Mouse (Mus musculus): ENCODE data around the gene Psmd9.

DNA sequence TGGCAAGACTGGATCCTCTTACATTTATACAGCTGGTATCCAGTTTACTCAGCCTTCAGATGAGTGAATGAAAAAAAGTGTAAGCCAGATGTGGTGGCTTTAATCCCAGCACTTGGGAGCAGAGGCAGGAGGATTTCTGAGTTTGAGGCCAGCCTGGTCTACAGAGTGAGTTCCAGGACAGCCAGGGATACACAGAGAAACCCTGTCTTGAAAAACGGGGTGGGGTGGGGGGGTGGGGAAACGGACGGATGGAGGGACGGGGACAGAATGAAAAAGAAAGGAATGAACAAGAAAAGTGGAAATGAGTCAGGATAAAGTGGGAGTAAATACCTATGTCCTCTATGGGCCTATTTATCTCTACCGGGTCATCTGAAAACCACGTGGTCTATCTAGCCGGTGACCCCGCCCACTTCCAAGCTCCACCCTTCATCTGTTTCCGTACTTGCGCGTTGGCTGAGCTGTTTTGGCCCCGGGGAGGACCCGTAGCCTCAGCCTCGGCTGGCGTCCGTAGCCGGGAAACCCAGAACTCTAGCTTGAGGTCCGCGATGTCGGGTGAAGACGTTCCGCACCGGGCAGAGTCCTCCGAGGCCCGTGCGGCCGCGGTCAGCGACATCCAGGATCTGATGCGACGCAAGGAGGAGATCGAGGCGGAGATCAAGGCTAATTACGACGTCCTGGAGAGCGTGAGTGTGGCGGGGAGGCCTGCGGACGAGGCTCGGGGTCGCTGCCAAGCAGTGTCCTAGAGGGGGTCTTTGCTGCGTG lies 58.7 kb downstream of the Psmd9 start:
- TF ChIP-seq CHD2 (IDR thresholded peaks at IDR 0.05; ENCODE audit: low read depth, low read length) = no peak
- TF ChIP-seq MAFK (IDR thresholded peaks at IDR 0.05; ENCODE audit: insufficient read depth, low read depth, low read length) = no peak
- peak; percentile 62; the same call in 1 of the 2 replicates for TF ChIP-seq HCFC1 (IDR thresholded peaks at IDR 0.05; ENCODE audit: borderline replicate concordance, insufficient read depth, low read length)
